Mouse (Mus musculus): Measurements from ENCODE around the gene S1pr1. TPM values are rescaled to one million over a fixed set of nuclear protein-coding genes. Genes with fewer than 3 reads are reported as not detected.
A peak's percentile ranks its signal among the peaks of the same experiment; 100 is the strongest.

Gene S1pr1
- total RNA-seq, 2 experiments from 2014 or later: 16.8 to 25.6 TPM

GRCm38 (mm10) chr3:115713417-115714048 is 1.3 kb downstream of the S1pr1 start:
- DNase-seq (ENCODE audit: low spot score in 2 of 2): no peak

GRCm38 (mm10) chr3:115712808-115713200 is 2.1 kb downstream of the S1pr1 start:
- DNase-seq (ENCODE audit: low spot score in 2 of 2): peak; percentile 71 to 72

GRCm38 (mm10) chr3:115711924-115712807 is 2.7 kb downstream of the S1pr1 start:
- no peak for DNase-seq (ENCODE audit: low spot score in 2 of 2)

GRCm38 (mm10) chr3:115711393-115711792 is 3.5 kb downstream of the S1pr1 start:
- no peak for DNase-seq (ENCODE audit: low spot score in 2 of 2)

- no peak for DNase-seq (ENCODE audit: low spot score in 2 of 2)
Measured at GRCm38 (mm10) chr3:115710051-115710450, 4.8 kb downstream of the S1pr1 start.

- no peak for DNase-seq (ENCODE audit: low spot score in 2 of 2)
Measured at GRCm38 (mm10) chr3:115709118-115709574, 5.7 kb downstream of the S1pr1 start.

- no peak for DNase-seq (ENCODE audit: low spot score in 2 of 2)
Measured at GRCm38 (mm10) chr3:115706736-115707135, 8.1 kb downstream of the S1pr1 start.

GRCm38 (mm10) chr3:115704254-115704908 is 10.5 kb downstream of the S1pr1 start:
- no peak for DNase-seq (ENCODE audit: low spot score in 2 of 2)

GRCm38 (mm10) chr3:115703720-115704119 is 11.2 kb downstream of the S1pr1 start:
- DNase-seq (ENCODE audit: low spot score in 2 of 2): no peak

- no peak for DNase-seq (ENCODE audit: low spot score in 2 of 2)
Measured at GRCm38 (mm10) chr3:115702089-115702488, 12.8 kb downstream of the S1pr1 start.

GRCm38 (mm10) chr3:115695194-115695891 is 19.5 kb downstream of the S1pr1 start:
- no peak for DNase-seq (ENCODE audit: low spot score in 2 of 2)

- DNase-seq (ENCODE audit: low spot score in 2 of 2): no peak
Measured at GRCm38 (mm10) chr3:115694168-115694567, 20.7 kb downstream of the S1pr1 start.

- no peak for DNase-seq (ENCODE audit: low spot score in 2 of 2)
Measured at GRCm38 (mm10) chr3:115693390-115693789, 21.5 kb downstream of the S1pr1 start.

GRCm38 (mm10) chr3:115692857-115693256 is 22.0 kb downstream of the S1pr1 start:
- DNase-seq (ENCODE audit: low spot score in 2 of 2): no peak

GRCm38 (mm10) chr3:115692384-115692783 is 22.5 kb downstream of the S1pr1 start:
- DNase-seq (ENCODE audit: low spot score in 2 of 2): no peak

- no peak for DNase-seq (ENCODE audit: low spot score in 2 of 2)
Measured at GRCm38 (mm10) chr3:115689920-115690319, 25.0 kb downstream of the S1pr1 start.

- no peak for DNase-seq (ENCODE audit: low spot score in 2 of 2)
Measured at GRCm38 (mm10) chr3:115689352-115689751, 25.5 kb downstream of the S1pr1 start.

- no peak for DNase-seq (ENCODE audit: low spot score in 2 of 2)
Measured at GRCm38 (mm10) chr3:115687821-115688220, 27.1 kb downstream of the S1pr1 start.

GRCm38 (mm10) chr3:115682328-115683088 is 32.4 kb downstream of the S1pr1 start:
- peak in 1 of 2 experiments; percentile 6 for DNase-seq (ENCODE audit: low spot score in 2 of 2)

- DNase-seq (ENCODE audit: low spot score in 2 of 2): no peak
Measured at GRCm38 (mm10) chr3:115681184-115681583, 33.7 kb downstream of the S1pr1 start.
